Mouse (Mus musculus) right cerebral cortex, adult 2 months (tissue): ENCODE measurements at regions not wholly inside any gene's neighbourhood (a gene's known extent, or its start where the extent isn't known, plus 50 kb on each side); places are given as distances from the start of the nearest gene placed in this dataset.

ENCODE experiments used
- DNase-seq, 2 experiments: peaks; one replicate each; pipeline ENCODE4 v3.0.0; 2021 to 2022; ENCODE audit warnings: low spot score in 2 of 2

DNA sequence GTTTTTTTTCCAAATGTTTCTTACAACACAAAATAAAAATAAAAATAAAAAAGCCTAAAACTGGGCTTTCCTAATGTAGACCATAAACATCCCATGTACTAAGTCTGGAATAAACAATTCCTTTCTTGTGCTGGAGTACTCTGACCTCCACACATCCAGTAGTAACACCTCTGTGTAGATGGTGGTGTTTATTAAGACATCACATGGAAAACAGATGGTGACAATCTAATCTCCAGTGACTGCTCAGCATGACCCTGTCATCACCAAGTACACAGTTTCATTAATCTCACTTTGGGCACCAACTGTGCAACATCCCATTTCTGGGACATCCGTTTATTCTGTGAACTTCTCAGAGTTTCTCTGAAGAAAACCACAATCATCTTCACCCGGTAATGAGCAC, 118.7 kb upstream of the Bank1 start:
- DNase-seq = no peak

DNA sequence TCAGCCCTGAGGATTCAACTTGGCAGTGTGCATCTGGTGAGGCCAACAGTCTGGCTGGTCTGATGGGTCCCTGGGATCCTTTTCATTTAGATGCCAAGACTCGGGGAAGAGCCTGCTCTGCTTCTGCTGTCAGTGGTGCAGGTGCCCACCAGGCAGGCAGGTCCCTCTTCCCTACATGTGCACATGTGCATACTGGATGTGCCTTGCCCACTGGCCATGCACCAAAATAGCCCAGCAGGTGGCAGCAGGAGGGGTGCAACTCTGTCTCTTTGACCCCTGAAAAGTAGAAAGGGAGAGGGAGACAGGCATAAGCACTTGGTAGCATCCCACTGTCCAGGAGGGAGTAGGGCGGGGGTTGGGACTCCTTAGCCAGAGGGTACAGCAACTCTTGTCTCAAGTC, 116.2 kb upstream of the Bank1 start:
- no peak for DNase-seq

DNA sequence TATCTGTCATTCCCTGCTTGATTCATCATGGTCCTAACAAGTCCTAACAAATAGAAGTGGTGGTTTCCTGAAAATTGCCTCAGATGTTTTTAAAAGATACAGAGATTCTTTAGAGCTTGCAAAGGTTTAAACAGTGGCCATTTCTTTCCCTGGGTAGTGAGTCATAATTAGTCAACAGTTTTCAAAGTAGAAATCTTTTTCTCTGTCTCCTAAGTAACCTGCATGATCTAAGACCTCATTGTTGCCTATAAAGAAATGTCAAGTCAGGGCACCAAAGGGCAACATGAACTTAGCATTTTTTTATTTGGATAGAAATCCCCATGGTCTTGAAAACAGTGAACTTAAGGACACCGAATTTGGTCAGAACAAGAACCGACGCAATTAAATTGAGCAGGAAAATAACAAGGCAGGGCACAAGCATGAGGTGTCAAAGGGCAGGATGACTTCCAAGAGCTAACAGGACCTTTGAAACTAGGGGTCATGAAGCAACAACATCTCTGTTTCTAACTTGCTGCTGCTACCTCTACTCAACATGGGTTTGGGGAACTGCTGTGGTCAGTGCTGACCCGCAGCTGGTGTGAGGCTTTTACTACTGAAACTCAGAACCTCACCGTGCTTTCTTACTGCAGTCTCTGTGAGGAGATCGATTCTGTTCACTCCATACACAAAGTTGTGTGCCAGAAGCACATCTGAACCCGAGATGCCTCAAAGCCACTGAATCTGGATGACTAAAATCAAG, 114.2 kb upstream of the Bank1 start:
- DNase-seq = no peak

DNA sequence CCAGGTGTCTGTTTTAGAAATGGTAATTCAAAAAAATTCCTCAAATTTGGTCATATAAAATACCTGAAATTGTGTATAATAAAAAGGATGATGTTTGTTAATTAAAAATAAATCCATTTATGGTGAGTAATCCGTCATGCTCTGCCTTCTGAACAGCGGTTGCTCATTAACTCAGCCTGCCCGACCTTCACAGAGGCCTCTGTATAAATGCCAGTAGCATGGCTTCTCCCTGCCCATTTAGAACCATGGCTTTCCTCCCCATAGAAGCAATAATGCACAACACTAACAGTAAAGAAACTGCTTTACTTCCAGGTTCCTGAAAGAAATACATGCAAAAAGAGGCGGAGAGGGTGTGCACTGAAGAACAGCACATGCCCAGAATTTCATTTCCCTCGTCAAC, 113.5 kb upstream of the Bank1 start:
- DNase-seq = no peak

DNA sequence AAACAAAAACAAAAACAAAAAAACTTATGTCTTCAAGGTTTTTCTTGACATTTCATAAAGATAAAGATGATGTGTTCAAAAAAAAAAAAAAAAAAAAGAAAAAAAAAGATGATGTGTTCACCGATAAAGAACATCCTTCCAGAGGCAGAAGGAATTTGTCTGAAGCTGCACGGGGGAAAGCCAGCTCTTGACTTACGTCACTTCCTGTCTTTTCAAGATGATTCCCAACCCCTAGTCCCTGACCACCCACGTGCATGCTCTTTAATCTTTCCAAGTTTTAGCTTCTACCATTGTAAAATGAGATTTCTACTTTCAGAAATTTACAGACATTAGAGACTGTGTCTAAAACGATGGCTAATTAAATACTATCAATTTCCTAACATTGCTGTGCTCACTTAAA, 108.5 kb upstream of the Bank1 start:
- no peak for DNase-seq

DNA sequence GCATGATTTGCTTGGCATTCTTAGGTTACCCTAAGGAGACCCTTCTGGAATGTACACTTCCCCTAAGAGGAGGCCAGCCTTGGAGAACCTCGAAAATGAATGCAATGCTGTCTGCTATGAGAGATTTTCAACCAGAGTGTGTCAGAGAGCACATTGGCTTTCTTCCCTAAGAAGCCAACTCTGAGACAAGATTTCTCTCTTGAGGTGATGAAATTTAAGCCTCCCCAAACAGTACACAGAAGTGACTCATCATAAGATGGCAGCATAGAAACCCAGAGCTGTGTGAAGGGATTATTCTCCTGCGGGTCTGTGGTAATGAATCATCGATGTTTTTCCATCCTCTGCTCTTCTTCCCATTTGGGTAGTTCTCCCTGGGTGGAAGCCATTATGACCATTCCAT, 106.2 kb upstream of the Bank1 start:
- DNase-seq = no peak

DNA sequence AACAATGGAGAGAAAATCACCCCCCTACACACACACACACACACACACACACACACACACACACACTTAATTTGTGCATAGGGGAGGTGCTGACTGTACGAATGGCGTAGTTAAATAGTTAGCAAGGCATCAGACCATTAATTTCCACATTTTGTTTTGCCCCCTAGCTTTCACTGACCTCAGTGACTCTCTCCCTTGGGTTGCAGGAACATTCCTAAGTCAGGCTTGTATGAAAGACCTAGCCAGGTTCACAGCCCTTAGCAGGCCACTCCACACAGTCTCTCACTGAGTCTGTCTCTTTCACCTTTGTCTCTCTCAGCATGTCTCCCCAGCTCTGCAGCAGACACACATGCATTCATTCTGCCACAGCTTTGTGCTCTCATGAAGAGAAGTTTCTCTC, 101.6 kb upstream of the Bank1 start:
- DNase-seq = no peak

DNA sequence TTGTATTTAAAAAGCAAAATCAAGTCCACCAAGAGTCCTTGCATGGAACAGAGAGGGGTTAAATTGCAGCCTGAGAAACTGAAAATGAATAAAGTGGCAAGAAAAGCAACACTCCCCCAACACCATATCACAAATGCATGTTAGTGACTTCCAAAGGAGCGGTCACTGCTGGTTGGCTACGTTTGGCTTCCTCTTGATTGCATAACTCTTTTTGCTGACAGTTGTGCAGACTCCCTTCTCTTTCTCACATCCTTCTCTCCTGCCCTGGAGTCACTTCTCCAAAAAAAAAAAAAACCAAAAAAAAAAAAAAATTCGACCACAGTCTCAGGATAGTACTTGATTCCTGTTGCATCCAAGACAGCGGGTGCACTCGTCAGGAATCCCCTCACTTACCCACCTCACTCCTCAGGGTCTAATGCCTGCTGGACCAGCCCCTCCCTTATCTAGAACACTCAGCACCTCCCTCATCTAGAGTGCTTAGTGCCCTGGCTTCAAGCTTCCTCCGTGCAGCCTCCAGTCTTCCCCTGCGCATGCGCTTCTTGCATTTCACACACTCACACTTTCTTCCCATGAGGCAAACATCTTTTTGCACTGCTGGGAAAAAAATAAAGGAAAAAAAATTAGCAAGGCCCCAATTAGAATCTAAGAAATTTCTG, 100.8 kb upstream of the Bank1 start:
- no peak for DNase-seq

DNA sequence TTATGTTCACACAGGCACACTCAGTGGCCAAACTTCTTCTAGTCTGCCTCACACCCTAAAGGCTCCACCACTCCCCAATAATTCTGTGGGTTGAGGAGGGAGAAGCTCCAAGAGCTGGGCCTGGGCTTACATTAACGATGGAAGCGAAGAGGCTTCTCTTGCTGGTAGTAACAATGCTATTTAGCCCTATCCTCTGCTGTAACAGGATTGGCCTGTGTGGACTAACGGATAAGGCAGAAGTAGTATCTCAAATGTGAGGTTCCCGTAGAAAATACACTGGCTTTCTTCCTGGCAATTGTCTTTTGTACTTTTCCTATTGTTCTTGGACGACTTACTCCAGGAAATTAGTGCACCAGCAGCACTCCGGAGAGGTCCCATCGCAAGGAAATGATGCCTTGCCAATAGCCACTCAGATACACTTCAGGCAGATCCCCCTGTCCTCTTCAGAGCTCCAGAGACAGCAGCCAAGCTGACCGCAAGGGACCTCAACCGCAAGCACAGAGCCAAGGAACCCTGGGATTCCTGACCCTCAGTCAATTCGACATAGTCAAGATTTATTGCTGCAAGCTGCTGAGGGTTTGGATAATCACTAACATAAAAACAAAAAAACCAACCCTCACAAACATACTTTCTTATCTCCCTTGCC, 96.2 kb upstream of the Bank1 start:
- DNase-seq = no peak

DNA sequence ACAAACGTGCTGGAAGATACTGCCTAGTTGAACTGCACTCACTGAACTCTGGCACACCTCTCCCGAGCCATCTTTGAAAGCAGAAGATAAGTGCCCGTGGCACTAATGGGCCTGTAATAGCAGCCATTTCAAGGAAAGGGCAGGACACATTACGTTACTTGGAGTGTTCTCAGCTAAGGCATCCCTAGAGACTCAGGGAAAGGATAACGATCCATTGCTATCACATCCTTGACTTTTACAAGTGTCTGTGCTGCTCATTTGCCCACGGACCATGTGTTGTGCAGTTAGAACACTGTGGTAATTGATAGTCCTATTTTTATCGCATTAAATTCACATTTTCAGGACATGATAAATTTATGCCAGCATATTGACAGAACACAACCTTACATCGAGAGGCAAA, 79.7 kb upstream of the Bank1 start:
- no peak for DNase-seq

DNA sequence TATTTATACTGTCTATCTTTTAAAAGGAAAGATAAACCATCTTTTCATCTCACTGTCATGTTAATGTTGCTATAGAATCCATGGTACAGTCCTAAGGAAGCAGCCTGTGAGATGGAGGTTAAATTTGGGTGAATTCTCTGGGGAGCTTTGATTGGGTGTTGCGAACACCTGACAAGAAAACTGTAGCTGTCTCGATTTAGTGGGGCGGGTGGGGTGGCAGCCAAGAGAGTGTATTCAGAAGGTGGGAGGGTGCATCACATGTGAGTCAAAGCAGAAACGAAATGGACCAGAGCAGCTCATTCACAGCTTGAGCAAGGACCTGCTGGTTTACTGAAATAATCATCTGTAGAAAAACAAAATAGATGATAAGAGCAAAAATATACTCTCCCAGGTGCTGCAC, 57.4 kb upstream of the Bank1 start:
- peak; percentile 42 to 51 for DNase-seq

DNA sequence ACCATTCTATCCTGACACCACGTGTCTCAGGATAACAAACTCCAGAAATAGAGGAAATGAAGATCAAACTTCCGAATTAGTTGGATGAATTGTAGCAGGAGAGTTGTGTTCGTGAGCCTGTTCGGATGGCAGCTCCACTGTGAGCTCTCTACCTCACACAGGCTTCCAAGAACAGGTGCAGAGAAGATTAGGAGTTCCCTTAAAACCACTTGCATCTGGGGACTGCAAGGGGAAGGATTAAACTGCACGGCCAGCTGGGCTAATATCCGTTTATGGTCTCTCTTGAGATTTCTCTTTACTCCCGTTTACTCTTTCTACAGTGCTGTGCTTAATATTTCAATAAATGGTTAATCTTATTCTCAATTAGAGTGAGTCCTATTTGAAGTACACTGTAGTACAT, 54.8 kb upstream of the Bank1 start:
- DNase-seq = no peak

DNA sequence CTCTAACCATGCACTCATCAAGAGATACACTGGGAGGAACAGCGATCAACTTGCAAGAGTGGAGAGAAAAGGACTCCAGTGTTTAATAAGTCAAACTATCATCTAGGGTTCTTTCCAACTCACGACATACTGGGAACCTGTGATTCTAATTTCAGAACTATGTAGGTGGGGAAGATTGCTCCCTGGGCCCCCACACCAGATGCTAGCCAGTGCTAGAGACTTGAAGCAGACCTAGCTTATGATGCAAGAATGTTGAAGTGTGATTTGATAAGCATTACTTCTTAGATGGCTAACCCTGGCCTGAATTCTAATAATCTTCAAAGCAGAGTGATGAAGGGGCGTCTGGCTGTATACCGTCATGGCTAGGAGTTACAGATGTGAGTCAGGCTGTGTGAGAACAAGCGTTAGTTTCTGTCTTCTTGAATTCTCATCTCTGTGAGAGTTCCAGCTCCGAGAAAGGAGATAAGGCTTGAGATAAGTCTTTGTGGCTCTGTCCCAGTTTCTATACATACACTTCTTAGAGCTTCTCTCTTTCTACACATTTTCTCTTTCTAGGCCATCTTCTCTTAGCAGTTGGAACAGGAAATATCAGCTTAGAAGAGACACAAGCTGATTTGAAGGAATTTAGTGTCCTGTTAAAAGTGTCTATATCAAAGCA, 54.0 kb upstream of the Bank1 start:
- peak; percentile 47 to 50 for DNase-seq

DNA sequence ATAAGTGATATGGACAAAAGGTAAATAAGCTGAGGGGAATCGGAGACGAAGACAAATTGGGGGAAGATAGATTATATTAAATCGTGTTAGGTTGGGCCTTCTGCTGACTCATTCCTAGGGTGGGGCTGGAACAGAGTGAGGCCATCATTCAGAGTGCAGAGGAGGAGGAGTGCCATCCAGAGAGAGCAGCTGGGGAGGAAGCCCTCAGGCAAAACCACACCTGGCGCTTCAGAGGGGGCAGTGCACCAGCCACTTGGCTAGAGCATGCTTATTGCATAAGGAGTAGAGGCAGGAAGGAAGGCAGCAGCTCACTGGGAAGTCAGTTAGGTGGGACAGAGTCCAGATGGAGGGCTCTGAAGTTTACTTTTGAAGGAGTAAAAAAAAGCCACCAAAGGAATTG, 51.0 kb upstream of the Bank1 start:
- no peak for DNase-seq
